Mouse (Mus musculus) ovary, postnatal 10 days (tissue): ENCODE data around the gene Pou4f2.

ENCODE experiments used
- DNase-seq: peaks from one replicate; pipeline ENCODE4 v3.0.0; 2022; ENCODE audit warnings: low spot score

Pou4f2 gene

GRCm38 (mm10) chr8:78436071-78436651 is at the start of gene Pou4f2:
TSS of gene Pou4f2 (minus strand) at chr8:78436645.
- DNase-seq, result no peak

- DNase-seq, result no peak
Measured at GRCm38 (mm10) chr8:78477051-78477829, 40.8 kb upstream of the Pou4f2 start.

- no peak for DNase-seq
Measured at GRCm38 (mm10) chr8:78467889-78468288, 31.4 kb upstream of the Pou4f2 start.

GRCm38 (mm10) chr8:78463941-78464340 is 27.5 kb upstream of the Pou4f2 start:
- no peak for DNase-seq

- DNase-seq, result no peak
Measured at GRCm38 (mm10) chr8:78456441-78456840, 20.0 kb upstream of the Pou4f2 start.

- no peak for DNase-seq
Measured at GRCm38 (mm10) chr8:78442781-78443180, 6.3 kb upstream of the Pou4f2 start.

- DNase-seq, result peak; percentile 28
Measured at GRCm38 (mm10) chr8:78438121-78438520, 1.7 kb upstream of the Pou4f2 start.

GRCm38 (mm10) chr8:78437140-78438045 is 948 bp upstream of the Pou4f2 start:
- no peak for DNase-seq

- DNase-seq, result no peak
Measured at GRCm38 (mm10) chr8:78436661-78437060, 216 bp upstream of the Pou4f2 start.

- no peak for DNase-seq
Measured at GRCm38 (mm10) chr8:78435624-78435960, 853 bp downstream of the Pou4f2 start.

- no peak for DNase-seq
Measured at GRCm38 (mm10) chr8:78434823-78435623, 1.4 kb downstream of the Pou4f2 start.

- DNase-seq, result no peak
Measured at GRCm38 (mm10) chr8:78434340-78434739, 2.1 kb downstream of the Pou4f2 start.

GRCm38 (mm10) chr8:78433318-78433717 is 3.1 kb downstream of the Pou4f2 start:
- DNase-seq, result no peak

GRCm38 (mm10) chr8:78432451-78432850 is 4.0 kb downstream of the Pou4f2 start:
- DNase-seq, result no peak

GRCm38 (mm10) chr8:78431356-78431755 is 5.1 kb downstream of the Pou4f2 start:
- no peak for DNase-seq

GRCm38 (mm10) chr8:78428148-78428547 is 8.3 kb downstream of the Pou4f2 start:
- no peak for DNase-seq

GRCm38 (mm10) chr8:78427769-78428130 is 8.7 kb downstream of the Pou4f2 start:
- no peak for DNase-seq

GRCm38 (mm10) chr8:78426875-78427768 is 9.3 kb downstream of the Pou4f2 start:
- DNase-seq, result no peak

- no peak for DNase-seq
Measured at GRCm38 (mm10) chr8:78426455-78426854, 10.0 kb downstream of the Pou4f2 start.

- DNase-seq, result no peak
Measured at GRCm38 (mm10) chr8:78423937-78424336, 12.5 kb downstream of the Pou4f2 start.

GRCm38 (mm10) chr8:78420101-78420503 is 16.3 kb downstream of the Pou4f2 start:
- DNase-seq, result no peak
